In genomic region chr13:13516376-13517225, GRCm38 (mm10) we compare ENCODE assay signal across 9 mouse cellular contexts.
DNase-seq lines count a peak whose midpoint lies in the region; ATAC-seq and TF ChIP-seq lines count a peak whose summit lies in the region.
"Had no signal": no experiment of that assay in that cellular context is flagged by ENCODE, and none has a peak within 500 bp of the region (broad histone marks: within the 10 kb centered on the region; RNA-seq: fewer than 3 reads in every experiment).

No protein-coding gene starts in this region.

- dilution Hi-C loops in CH12.LX (cut with MboI; ENCODE audit: extremely low pct_ligation_motif_present, extremely low pct_unique_long_range_greater_than_20kb, low sequenced_read_pairs), result no loop called here

- in situ Hi-C loops in CH12.LX (cut with MboI; ENCODE audit: low pct_ligation_motif_present, low pct_unique_long_range_greater_than_20kb, low sequenced_read_pairs), result loop anchor here (5.0 to 25.0 kb wide), 2 partner anchors 96 to 351 kb away; no protein-coding TSS in a partner anchor

- peak overlapping the region; percentile 18; the same call in 1 of the 2 replicates for H3K27ac ChIP-seq in CH12.LX (ENCODE audit: insufficient read depth, low read depth)
- H3K27ac ChIP-seq in forebrain, embryonic 15.5 days (replicated peaks), result no peak overlapping the region
- H3K27ac ChIP-seq in neural tube, embryonic 14.5 days (ENCODE audit: low read depth, low read length), result no peak overlapping the region
- H3K27ac ChIP-seq: embryonic facial prominence, embryonic 15.5 days had no signal

- no peak for TF ChIP-seq POLR2A in CH12.LX (IDR thresholded peaks at IDR 0.05; ENCODE audit: low read depth, low read length)

- TF ChIP-seq CTCF in CH12.LX (conservative IDR thresholded peaks at IDR 0.05 in 1 of 2, IDR thresholded peaks at IDR 0.05 in 1 of 2; ENCODE audit: low read depth in 2 of 2, low read length in 2 of 2), result peak; percentile 83 to 99

- no peak overlapping the region for H3K9ac ChIP-seq in CH12.LX (ENCODE audit: insufficient read depth, low read depth)
- H3K9ac ChIP-seq in forebrain, embryonic 15.5 days (replicated peaks), result no peak overlapping the region
- no peak overlapping the region for H3K9ac ChIP-seq in neural tube, embryonic 14.5 days (replicated peaks; ENCODE audit: low read depth, low read length)
- H3K9ac ChIP-seq: embryonic facial prominence, embryonic 15.5 days had no signal

- intact Hi-C loops in heart, postnatal 25 days (cut with DNase I), result loop anchor here (1.0 to 5.0 kb wide), 4 partner anchors 56 to 351 kb away; partner anchors contain the start of gene Lyst

- H3K79me2 ChIP-seq in CH12.LX (replicated peaks; ENCODE audit: control insufficient read depth, extremely low read depth, insufficient read depth, poor library complexity, severe bottlenecking), result no peaks in the 10 kb centered on the region

- H3K4me2 ChIP-seq in CH12.LX (ENCODE audit: insufficient read depth, low read depth, poor library complexity, severe bottlenecking), result peak overlapping the region; percentile 61
- H3K4me2 ChIP-seq in forebrain, embryonic 15.5 days (replicated peaks), result no peak overlapping the region
- H3K4me2 ChIP-seq in neural tube, embryonic 14.5 days (ENCODE audit: low read depth, low read length), result no peak overlapping the region
- H3K4me2 ChIP-seq: embryonic facial prominence, embryonic 15.5 days had no signal

- TF ChIP-seq EP300 in CH12.LX (IDR thresholded peaks at IDR 0.05; ENCODE audit: low read length), result no peak

- no peaks in the 10 kb centered on the region for H3K27me3 ChIP-seq in CH12.LX (replicated peaks)
- H3K27me3 ChIP-seq in forebrain, embryonic 15.5 days, result no peaks in the 10 kb centered on the region
- no peaks in the 10 kb centered on the region for H3K27me3 ChIP-seq in neural tube, embryonic 14.5 days (ENCODE audit: control insufficient read depth, insufficient read depth, low read length)
- H3K27me3 ChIP-seq: embryonic facial prominence, embryonic 15.5 days had no signal

- H3K9me3 ChIP-seq in CH12.LX (replicated peaks; ENCODE audit: low read length), result peaks cover 11% of the 10 kb centered on the region
- no peaks in the 10 kb centered on the region for H3K9me3 ChIP-seq in forebrain, embryonic 15.5 days
- H3K9me3 ChIP-seq in neural tube, embryonic 14.5 days (ENCODE audit: control insufficient read depth, low read length), result no peaks in the 10 kb centered on the region
- H3K9me3 ChIP-seq: embryonic facial prominence, embryonic 15.5 days had no signal

- H3K4me1 ChIP-seq in CH12.LX (ENCODE audit: control insufficient read depth in 1 of 2, insufficient read depth in 2 of 2), result peaks cover 13 to 65% of the 10 kb centered on the region in 2 experiments
- H3K4me1 ChIP-seq in forebrain, embryonic 15.5 days, result no peaks in the 10 kb centered on the region
- H3K4me1 ChIP-seq in neural tube, embryonic 14.5 days (ENCODE audit: control insufficient read depth, insufficient read depth, low read length), result no peaks in the 10 kb centered on the region
- H3K4me1 ChIP-seq: embryonic facial prominence, embryonic 15.5 days had no signal

- 52% methylated on average over 17 of the region's 17 CpGs for WGBS in forebrain, embryonic 15.5 days
- WGBS in large intestine, adult 2 months, result 40% methylated on average over 17 of the region's 17 CpGs
- 48% methylated on average over 17 of the region's 17 CpGs for WGBS in neural tube, embryonic 14.5 days

- peak; percentile 87 for DNase-seq in CH12.LX (ENCODE audit: extremely low read depth)
- DNase-seq in c-Kit-positive CD71-positive TER-119-negative erythroid progenitor cells, embryonic 14.5 days (ENCODE audit: low read depth), result peak; percentile 38
- DNase-seq in heart, postnatal 25 days (ENCODE audit: low spot score), result peak; percentile 59
- DNase-seq in large intestine, adult 2 months (ENCODE audit: low read depth, low spot score), result peak; percentile 42
- peak; percentile 86 for DNase-seq in lung, adult 18-20 months
- peak; percentile 34 for DNase-seq in telencephalon, adult 2 months (ENCODE audit: low read depth, low spot score)

- no peak overlapping the region for H3K4me3 ChIP-seq in CH12.LX (replicated peaks in 1 of 3; ENCODE audit: low read depth in 2 of 3, low read length in 2 of 3, poor library complexity in 1 of 3)
- H3K4me3 ChIP-seq in forebrain, embryonic 15.5 days, result no peak overlapping the region
- H3K4me3 ChIP-seq in neural tube, embryonic 14.5 days (ENCODE audit: low read depth, low read length), result no peak overlapping the region
- H3K4me3 ChIP-seq: embryonic facial prominence, embryonic 15.5 days had no signal

- no peaks in the 10 kb centered on the region for H3K36me3 ChIP-seq in CH12.LX (replicated peaks in 1 of 2; ENCODE audit: control insufficient read depth in 1 of 2, insufficient read depth in 1 of 2, low read length in 1 of 2)
- H3K36me3 ChIP-seq in forebrain, embryonic 15.5 days, result no peaks in the 10 kb centered on the region
- no peaks in the 10 kb centered on the region for H3K36me3 ChIP-seq in neural tube, embryonic 14.5 days (ENCODE audit: control insufficient read depth, insufficient read depth, low read length)
- H3K36me3 ChIP-seq: embryonic facial prominence, embryonic 15.5 days had no signal

- TF ChIP-seq RAD21 in CH12.LX (IDR thresholded peaks at IDR 0.05; ENCODE audit: low read depth, low read length), result peak; percentile 71

- peak; percentile 74 for ATAC-seq in forebrain, embryonic 15.5 days (replicated peaks)
- peak; percentile 83 for ATAC-seq in neural tube, embryonic 14.5 days (ENCODE audit: low read depth)

TF ChIP-seq in CH12.LX, 34 proteins besides CTCF, POLR2A, EP300 and RAD21:
- TF ChIP-seq NELFE (IDR thresholded peaks at IDR 0.05; ENCODE audit: low read depth, low read length) (peak; percentile 65; the same call in 1 of the 2 replicates), HCFC1 (IDR thresholded peaks at IDR 0.05; ENCODE audit: low read depth, low read length) (peak; percentile 43; the same call in 1 of the 2 replicates), MAFK (IDR thresholded peaks at IDR 0.05; ENCODE audit: insufficient replicate concordance, low read length) (no peak), SIN3A (IDR thresholded peaks at IDR 0.05; ENCODE audit: low read length) (peak; percentile 77), TCF12 (IDR thresholded peaks at IDR 0.05; ENCODE audit: low read depth, low read length) (peak; percentile 34; the same call in 1 of the 2 replicates), IRF4 (IDR thresholded peaks at IDR 0.05; ENCODE audit: low read depth, low read length) (peak; percentile 74), USF2 (conservative IDR thresholded peaks at IDR 0.05; ENCODE audit: low read depth, low read length) (no peak), GABPA (IDR thresholded peaks at IDR 0.05; ENCODE audit: insufficient replicate concordance, low read depth, low read length) (no peak), ELF1 (IDR thresholded peaks at IDR 0.05; ENCODE audit: low read depth, low read length) (0 out of 2 replicates have a peak, but pooled peaks have one; percentile 11), KAT2A (IDR thresholded peaks at IDR 0.05; ENCODE audit: insufficient replicate concordance, low read length) (no peak), PAX5 (IDR thresholded peaks at IDR 0.05; ENCODE audit: low read length) (no peak), ZMIZ1 (IDR thresholded peaks at IDR 0.05; ENCODE audit: low read depth, low read length) (no peak), UBTF (IDR thresholded peaks at IDR 0.05; ENCODE audit: low read depth, low read length) (no peak), RCOR1 (conservative IDR thresholded peaks at IDR 0.05; ENCODE audit: low read depth, low read length) (no peak), MYC (IDR thresholded peaks at IDR 0.05; ENCODE audit: low read depth, low read length) (0 out of 2 replicates have a peak, but pooled peaks have one; percentile 47), ETS1 (conservative IDR thresholded peaks at IDR 0.05; ENCODE audit: low read depth, low read length) (peak; percentile 20; the same call in 1 of the 2 replicates), ZC3H11A (IDR thresholded peaks at IDR 0.05; ENCODE audit: low read depth, low read length) (peak; percentile 65), USF1 (IDR thresholded peaks at IDR 0.05; ENCODE audit: low read depth, low read length) (no peak), BHLHE40 (IDR thresholded peaks at IDR 0.05; ENCODE audit: low read depth, low read length) (peak; percentile 42), JUND (conservative IDR thresholded peaks at IDR 0.05; ENCODE audit: low read depth, low read length) (peak; percentile 41; the same call in 1 of the 2 replicates), MXI1 (IDR thresholded peaks at IDR 0.05; ENCODE audit: low read depth, low read length) (no peak), E2F4 (IDR thresholded peaks at IDR 0.05; ENCODE audit: insufficient replicate concordance, low read depth, low read length) (no peak), SMC3 (IDR thresholded peaks at IDR 0.05; ENCODE audit: low read depth, low read length) (peak; percentile 91), MEF2A (IDR thresholded peaks at IDR 0.05; ENCODE audit: borderline replicate concordance, low read depth, low read length) (peak; percentile 64; the same call in 1 of the 2 replicates), MAX (IDR thresholded peaks at IDR 0.05; ENCODE audit: low read length) (peak; percentile 65), NRF1 (IDR thresholded peaks at IDR 0.05; ENCODE audit: low read depth, low read length) (peak; percentile 42; the same call in 1 of the 2 replicates)
TF ChIP-seq in CH12.LX: peak in this region for 15.

Comparison
In these comparisons a context has a peak if more than half of its experiments do, and no peak if none do; other contexts are left out.
1. DNase-seq: peak in every context shown above with its lines; median percentile 87 in CH12.LX; 86 in lung, adult 18-20 months; 59 in heart, postnatal 25 days; 42 in large intestine, adult 2 months; 38 in c-Kit-positive CD71-positive TER-119-negative erythroid progenitor cells, embryonic 14.5 days; 34 in telencephalon, adult 2 months.